Mouse (Mus musculus) mouse trophoblast stem cell (cell line): ENCODE data around the gene Angpt4.

Experiments used
- in situ Hi-C, 2 experiments: fragments of 300-500 bp; cut with MseI, MboI; formaldehyde crosslinking; loops; 2 replicates in 1 of 2; 3 replicates in 1 of 2; pipeline ENCODE4 v1.15.1; 2025

Gene Angpt4

DNA sequence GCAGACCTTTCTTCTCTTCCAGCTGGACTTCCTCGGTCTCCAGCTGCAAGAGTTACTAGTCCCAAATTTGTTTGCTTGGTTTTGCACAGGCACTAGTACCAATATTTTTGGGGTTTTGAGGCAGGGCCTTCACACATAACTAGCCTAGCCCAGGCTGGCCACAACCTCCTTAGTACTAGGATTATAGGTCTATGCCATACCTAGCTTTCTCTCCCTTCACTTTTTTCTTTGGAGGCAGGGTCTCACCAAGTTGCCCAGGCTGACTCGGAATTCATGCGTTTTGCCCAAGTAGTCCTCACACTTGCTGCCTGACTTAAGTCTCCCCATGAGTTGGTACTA, 69.3 kb downstream of the Angpt4 start:
- in situ Hi-C loops: no loop called here

DNA sequence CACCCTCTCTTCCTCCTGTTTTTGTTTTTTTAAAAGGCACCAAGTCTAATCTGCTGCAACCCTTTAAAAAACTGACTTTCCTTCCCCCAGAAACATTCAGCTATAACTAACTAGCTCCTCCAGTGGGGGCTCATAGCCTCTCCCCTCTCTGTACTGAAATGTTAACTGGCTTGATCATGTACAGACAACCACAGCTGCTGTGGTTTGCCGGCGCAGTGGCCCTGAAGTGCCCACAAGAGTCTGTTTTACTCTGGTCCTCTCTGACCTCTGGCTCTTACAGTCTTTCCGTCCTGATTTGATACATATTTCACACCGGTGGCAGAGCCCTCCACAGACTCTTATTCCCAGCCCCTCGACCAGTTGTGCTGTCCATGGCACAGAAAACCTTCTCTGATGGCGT, 70.3 kb downstream of the Angpt4 start:
- in situ Hi-C loops: no loop called here

DNA sequence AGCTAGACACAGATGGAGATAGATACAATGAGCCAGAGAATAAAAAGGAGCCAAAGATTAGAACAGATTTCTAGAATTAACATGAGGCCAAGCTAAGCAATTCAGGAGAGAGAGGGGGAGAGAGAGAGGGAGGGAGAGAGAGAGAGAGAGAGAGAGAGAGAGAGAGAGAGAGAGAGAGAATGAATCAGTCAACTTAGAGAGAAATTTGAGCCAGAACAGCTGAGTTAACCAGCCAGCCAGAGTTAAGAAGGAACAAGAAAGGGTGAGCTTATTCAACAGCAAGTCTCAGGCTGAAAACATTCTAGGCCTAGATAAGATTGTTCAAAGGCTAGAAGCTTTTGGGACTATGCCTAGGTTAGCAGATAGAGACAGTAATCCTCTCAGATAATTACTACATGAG, 71.5 kb downstream of the Angpt4 start:
- in situ Hi-C loops: no loop called here

DNA sequence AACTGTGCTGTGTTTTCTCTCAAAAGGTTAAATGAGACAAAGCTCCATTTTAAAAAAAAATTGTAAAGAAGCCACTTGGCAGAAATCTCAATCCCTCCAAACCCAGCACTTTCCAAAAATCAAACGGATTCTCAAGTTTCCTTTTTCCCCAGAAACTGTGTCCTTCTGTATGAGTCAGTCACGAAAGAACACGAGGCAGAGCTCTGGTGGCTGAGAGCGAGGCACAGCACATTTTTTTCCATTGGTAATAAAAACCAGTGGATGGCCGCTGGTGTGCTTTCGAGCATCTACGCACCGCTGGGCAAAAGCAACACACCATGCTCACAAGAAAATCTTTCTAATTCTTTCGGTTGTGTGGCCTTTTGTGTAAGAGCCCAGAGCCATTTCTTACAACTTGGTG, 73.0 kb downstream of the Angpt4 start:
- in situ Hi-C loops: no loop called here

DNA sequence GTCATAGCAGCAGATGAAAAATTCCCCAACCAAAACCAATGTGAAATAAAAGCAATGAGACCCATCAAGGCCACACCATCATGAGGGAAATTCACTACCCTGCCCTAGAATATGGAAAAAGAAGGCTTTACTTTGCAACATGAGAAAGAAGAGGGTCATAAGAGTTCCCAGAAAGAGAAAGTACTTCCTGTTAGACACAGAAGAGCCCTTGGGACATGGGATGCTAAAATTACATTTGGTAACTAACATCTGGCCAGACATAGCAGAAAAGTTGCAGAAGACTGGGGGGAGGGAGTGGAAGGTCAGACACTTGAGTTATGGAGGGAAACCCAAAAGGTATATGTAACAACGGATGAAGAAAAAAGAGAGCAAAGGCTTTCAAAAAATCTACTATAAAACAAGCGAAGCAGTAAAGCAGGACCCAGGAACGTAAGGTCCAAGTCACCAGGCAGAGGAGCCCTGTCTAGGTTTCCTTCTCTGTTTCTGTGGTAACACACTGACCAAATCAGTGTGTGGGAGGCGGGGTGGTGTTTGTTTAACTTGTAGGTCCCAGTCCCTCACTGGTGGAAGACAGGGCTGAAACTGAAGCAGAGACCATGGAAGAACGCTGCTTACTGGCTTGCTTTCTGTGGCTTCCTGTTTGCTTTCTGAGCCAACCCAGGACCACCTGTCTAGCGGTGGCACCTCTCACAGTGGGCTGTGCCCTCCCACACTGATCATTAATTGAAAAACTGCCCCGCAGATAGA, 74.6 kb downstream of the Angpt4 start:
- in situ Hi-C loops: no loop called here

DNA sequence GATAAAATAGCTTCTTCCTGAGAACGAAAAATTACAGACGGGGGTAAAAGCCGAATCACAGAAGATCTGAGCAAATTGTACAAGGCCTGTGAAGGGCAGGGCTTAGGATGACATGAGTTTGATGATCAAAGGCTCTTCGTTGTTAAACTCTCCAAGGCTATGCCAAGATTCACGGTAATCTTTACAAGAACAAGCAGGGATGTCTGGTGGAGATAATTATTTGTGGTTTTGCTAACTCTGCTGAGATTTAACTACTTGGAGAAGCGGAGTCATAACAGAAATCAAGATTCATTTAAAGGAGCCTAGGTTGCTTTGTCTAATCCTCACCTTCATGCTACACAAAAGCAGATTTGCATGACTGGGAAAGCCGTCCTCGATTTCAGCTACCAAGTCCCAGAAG, 75.9 kb downstream of the Angpt4 start:
- in situ Hi-C loops: no loop called here

GRCm38 (mm10) chr2:151988978-151989377, 78.0 kb downstream of the Angpt4 start:
- in situ Hi-C loops: no loop called here

DNA sequence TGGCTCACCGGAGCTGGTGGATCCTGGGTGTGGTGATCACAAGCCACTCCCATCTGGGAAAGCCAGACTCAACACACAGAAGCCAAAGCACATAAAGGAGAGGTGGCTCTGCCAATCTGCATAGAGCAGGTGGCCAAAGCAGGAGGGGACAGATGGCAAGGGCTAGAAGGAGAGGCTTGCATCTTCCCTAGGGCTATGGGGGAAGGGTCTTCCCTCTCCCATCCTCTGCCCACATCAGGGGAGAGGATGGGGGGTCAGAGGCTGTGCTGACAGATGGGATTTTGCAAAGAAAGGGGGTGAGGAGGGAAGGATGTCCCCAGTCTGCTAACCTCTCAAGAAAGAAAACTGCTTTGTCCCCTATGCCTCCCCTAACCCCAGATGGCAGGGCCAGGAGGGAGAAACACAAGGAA, 80.0 kb downstream of the Angpt4 start:
- in situ Hi-C loops: loop anchor here (10.0 kb wide), 2 partner anchors 46 to 116 kb away; no protein-coding TSS in a partner anchor

DNA sequence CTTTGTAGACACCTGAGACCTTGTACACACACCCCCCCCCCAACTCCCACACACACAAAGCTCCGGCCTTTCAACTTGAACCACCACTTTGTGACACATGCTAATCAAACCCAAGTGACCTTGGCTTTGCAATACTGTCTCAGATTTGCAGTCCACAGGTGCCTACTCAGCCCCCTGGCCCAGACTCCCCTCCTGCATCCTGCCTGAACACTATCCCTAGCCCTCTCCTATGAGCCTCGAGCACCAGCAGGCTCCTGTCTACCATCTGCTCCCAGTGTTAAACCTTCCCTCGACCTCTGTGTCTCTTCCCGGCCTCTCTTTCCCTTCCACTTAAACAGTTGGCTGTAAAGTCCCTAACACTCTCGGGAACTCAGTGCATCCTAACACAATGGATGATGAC, 80.4 kb downstream of the Angpt4 start:
- in situ Hi-C loops: loop anchor here (10.0 kb wide), 2 partner anchors 47 to 117 kb away; no protein-coding TSS in a partner anchor

- in situ Hi-C loops: loop anchor here (10.0 kb wide), 2 partner anchors 50 to 120 kb away; no protein-coding TSS in a partner anchor
These were observed 83.5 kb downstream of the Angpt4 start for GRCm38 (mm10) chr2:151994350-151995122.
